Mouse (Mus musculus): Measurements from ENCODE around the gene Sgms1. TPM values are rescaled to one million over a fixed set of nuclear protein-coding genes. Genes with fewer than 3 reads are reported as not detected.
A peak's percentile ranks its signal among the peaks of the same experiment; 100 is the strongest.

Sgms1 gene
- total RNA-seq, 2 experiments from 2014 or later = 69.3 to 78.5 TPM

- no peak for DNase-seq (ENCODE audit: low spot score in 2 of 2)
These were observed 91.3 kb downstream of the Sgms1 start for GRCm38 (mm10) chr19:32298221-32298620.

GRCm38 (mm10) chr19:32296863-32297262, 92.7 kb downstream of the Sgms1 start:
- DNase-seq (ENCODE audit: low spot score in 2 of 2) = no peak

- no peak for DNase-seq (ENCODE audit: low spot score in 2 of 2)
These were observed 93.9 kb downstream of the Sgms1 start for GRCm38 (mm10) chr19:32295581-32295980.

- no peak for DNase-seq (ENCODE audit: low spot score in 2 of 2)
These were observed 96.4 kb downstream of the Sgms1 start for GRCm38 (mm10) chr19:32292782-32293776.

- DNase-seq (ENCODE audit: low spot score in 2 of 2) = no peak
These were observed 97.3 kb downstream of the Sgms1 start for GRCm38 (mm10) chr19:32292067-32292739.

DNA sequence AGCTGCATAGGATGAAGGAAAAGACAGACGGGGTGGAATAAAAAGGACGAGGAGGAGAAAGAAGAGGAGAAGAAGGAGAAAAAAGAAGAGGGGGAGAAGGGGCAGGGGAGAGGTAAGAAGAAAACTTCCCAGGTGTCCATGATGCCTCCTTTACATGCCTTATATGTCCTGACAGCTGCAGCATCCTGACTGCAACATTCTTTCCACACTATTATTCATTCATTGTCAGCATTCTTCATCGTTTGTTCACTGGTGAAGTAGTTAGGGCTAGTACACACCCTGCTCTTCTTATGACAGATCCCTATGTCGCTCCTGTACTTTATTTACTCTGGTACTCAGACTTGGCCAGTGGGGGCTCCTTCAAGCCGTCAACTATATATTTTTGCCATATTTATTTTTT, 98.4 kb downstream of the Sgms1 start:
- no peak for DNase-seq (ENCODE audit: low spot score in 2 of 2)

- DNase-seq (ENCODE audit: low spot score in 2 of 2) = no peak
These were observed 100.6 kb downstream of the Sgms1 start for GRCm38 (mm10) chr19:32288895-32289294.

- no peak for DNase-seq (ENCODE audit: low spot score in 2 of 2)
These were observed 101.7 kb downstream of the Sgms1 start for GRCm38 (mm10) chr19:32287839-32288238.

- DNase-seq (ENCODE audit: low spot score in 2 of 2) = no peak
These were observed 104.1 kb downstream of the Sgms1 start for GRCm38 (mm10) chr19:32285455-32285831.

DNA sequence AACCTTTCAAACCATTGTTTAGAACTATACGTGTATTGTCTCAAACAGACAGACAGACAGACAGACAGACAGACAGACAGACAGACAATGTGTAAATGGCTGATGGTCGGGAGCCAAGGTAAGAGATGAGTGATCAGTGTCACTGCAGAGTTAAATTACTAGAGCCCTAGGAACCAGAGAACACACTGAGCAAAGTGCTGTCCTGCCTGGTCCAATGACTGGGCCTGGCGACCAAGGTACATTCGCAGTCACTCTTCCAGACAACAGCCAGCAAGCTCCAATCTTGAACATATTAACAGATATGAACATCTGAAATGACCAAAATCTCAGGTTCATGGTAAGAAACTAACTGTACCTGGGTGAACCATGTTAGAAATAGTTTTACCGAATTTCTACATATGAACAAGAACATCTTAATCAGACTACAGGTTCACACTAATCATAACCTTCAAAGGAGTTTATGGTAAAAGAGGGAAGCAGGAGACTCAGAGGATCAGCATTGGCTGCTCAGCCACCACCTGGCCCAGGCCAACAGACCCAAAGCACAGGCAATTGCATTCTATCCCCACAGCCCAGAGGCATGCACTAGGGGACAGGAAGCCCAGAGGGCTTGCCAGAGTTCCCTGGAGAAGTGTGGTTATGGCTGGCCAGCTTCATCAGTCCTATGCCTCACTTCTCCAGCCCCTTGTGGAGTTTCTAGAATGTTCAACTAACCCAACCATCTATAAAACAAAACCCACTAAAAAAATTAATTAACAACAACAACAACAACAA, 104.6 kb downstream of the Sgms1 start:
- no peak for DNase-seq (ENCODE audit: low spot score in 2 of 2)

DNA sequence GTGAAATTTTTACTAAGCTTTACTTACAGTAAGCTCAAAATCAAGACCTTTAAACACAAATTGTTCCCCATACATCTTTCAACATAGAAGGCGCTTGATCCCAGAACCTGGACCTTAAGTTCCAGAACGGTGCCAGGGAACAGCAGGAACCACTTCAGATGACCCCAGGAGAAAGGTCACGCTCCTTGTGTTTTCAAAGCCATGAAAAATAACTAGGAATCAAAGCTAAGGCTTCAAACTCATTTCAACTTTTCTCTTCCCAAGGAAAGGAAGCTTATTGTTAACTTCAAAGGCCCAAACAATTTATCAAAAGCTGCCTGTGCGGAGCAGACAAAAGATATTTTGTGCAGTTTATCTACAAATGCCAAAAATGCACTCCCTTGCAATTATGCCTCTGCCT, 107.6 kb downstream of the Sgms1 start:
- DNase-seq (ENCODE audit: low spot score in 2 of 2) = no peak

DNA sequence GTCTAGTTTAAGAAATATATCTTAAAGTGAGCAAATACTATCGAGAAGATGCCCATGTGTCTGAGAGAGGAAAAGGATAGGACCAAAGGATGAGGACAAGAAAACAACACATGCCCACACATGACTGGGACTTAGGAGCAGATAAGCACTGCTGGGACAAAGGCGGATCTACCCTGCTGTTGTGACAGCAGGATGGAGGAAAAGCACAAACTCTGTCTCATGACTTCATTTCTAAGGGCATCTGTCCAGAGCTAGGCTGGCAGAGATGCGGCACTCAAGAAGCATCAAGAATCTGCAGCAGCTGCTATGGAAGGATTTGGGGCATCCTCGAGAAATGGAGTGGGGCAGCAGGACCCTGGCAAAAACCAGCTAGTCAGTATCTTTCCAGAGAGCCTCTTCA, 109.1 kb downstream of the Sgms1 start:
- DNase-seq (ENCODE audit: low spot score in 2 of 2) = no peak

DNA sequence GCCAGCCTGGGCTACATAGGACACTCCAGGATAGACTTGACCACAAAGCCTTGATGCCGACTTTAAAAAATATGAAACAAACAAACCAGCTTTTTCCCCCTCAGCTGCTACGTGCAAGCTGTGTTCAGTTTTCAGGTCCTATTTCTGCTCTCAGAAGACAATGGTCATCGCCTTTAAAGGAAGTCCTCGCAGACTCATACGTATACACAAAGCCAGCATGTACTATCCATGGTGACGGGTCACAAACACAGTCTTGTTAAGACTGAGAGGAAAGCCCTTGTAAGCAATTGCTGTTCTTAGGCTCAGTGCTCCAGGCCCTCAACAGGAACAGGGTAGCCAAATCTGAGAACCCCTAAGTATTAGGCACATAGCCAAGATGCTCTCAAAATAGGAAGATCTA, 110.1 kb downstream of the Sgms1 start:
- no peak for DNase-seq (ENCODE audit: low spot score in 2 of 2)

GRCm38 (mm10) chr19:32277869-32278268, 111.6 kb downstream of the Sgms1 start:
- DNase-seq (ENCODE audit: low spot score in 2 of 2) = no peak

DNA sequence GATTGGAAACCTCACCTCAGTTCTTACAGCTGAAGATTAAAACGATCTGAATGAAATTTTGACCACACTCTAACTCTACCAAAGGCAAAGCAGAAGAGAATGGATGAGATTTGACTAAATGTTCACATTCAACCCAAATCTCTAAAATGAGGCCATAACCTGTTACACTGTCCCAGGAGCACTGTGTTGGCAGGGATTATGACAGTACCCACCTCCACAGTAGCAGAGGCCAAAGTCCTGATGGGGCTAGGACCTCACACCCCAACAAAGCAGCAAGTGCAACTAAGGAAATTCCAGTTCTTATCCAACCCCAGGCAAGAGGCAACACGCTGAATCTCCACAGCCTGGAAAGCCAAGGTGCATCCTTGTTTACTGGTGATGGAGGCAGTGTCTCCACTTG, 112.2 kb downstream of the Sgms1 start:
- no peak for DNase-seq (ENCODE audit: low spot score in 2 of 2)

DNA sequence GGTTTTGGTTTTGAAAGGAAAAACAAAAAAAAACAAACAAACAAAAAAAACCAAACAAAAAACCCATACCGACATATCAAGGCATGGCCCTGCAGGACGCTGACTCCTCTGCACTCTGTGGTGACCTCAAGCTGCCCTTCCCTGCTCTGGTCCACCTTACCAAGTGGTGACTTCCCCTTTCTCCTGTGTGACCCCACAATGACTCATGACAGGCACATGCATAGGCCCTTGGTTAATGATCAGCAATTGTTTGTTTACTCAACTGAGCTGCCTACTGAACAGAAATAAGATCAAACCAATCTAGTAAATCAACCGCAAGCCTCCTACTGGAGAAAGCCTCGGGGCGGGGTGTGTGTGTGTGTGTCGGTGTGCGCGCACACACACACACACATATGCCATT, 112.7 kb downstream of the Sgms1 start:
- DNase-seq (ENCODE audit: low spot score in 2 of 2) = no peak

GRCm38 (mm10) chr19:32276263-32276662, 113.3 kb downstream of the Sgms1 start:
- DNase-seq (ENCODE audit: low spot score in 2 of 2) = peak in 1 of 2 experiments; percentile 30

GRCm38 (mm10) chr19:32275068-32275925, 114.2 kb downstream of the Sgms1 start:
- no peak for DNase-seq (ENCODE audit: low spot score in 2 of 2)

GRCm38 (mm10) chr19:32274145-32274544, 115.4 kb downstream of the Sgms1 start:
- no peak for DNase-seq (ENCODE audit: low spot score in 2 of 2)

- DNase-seq (ENCODE audit: low spot score in 2 of 2) = no peak
These were observed 115.8 kb downstream of the Sgms1 start for GRCm38 (mm10) chr19:32273714-32274113.

Measured in adrenal gland, postnatal 4 days (tissue).